Mouse (Mus musculus) gastrocnemius, adult 18-20 months (tissue): ENCODE measurements at regions not wholly inside any gene's neighbourhood (a gene's known extent, or its start where the extent isn't known, plus 50 kb on each side); places are given as distances from the start of the nearest gene placed in this dataset.
A peak's percentile ranks its signal among the peaks of the same experiment; 100 is the strongest.

Experiments used
- DNase-seq: peaks from one replicate; pipeline ENCODE4 v3.0.0; 2021; ENCODE audit warnings: low spot score

- DNase-seq = no peak
Measured at GRCm38 (mm10) chr1:107908236-107909063, 318.6 kb downstream of the Serpinb8 start.

GRCm38 (mm10) chr1:107914671-107915590, 325.1 kb downstream of the Serpinb8 start:
- no peak for DNase-seq

- DNase-seq = peak; percentile 27
Measured at GRCm38 (mm10) chr1:107917037-107917436, 327.2 kb downstream of the Serpinb8 start.

- no peak for DNase-seq
Measured at GRCm38 (mm10) chr1:107941601-107942270, 351.9 kb downstream of the Serpinb8 start.

GRCm38 (mm10) chr1:107946204-107946939, 356.6 kb downstream of the Serpinb8 start:
- no peak for DNase-seq

- DNase-seq = no peak
Measured at GRCm38 (mm10) chr1:107950396-107950795, 360.6 kb downstream of the Serpinb8 start.

GRCm38 (mm10) chr1:107961009-107961408, 371.2 kb downstream of the Serpinb8 start:
- DNase-seq = no peak

- DNase-seq = no peak
Measured at GRCm38 (mm10) chr1:107975626-107976335, 386.0 kb downstream of the Serpinb8 start.

GRCm38 (mm10) chr1:107977686-107978085, 387.9 kb downstream of the Serpinb8 start:
- no peak for DNase-seq

GRCm38 (mm10) chr1:107978411-107978810, 388.6 kb downstream of the Serpinb8 start:
- DNase-seq = no peak

- DNase-seq = no peak
Measured at GRCm38 (mm10) chr1:107985646-107986045, 395.8 kb downstream of the Serpinb8 start.

GRCm38 (mm10) chr1:107988076-107988475, 398.3 kb downstream of the Serpinb8 start:
- no peak for DNase-seq

- no peak for DNase-seq
Measured at GRCm38 (mm10) chr1:107993013-107993412, 403.2 kb downstream of the Serpinb8 start.

- DNase-seq = no peak
Measured at GRCm38 (mm10) chr1:108023721-108024353, 434.0 kb downstream of the Serpinb8 start.

GRCm38 (mm10) chr1:108024705-108025104, 434.9 kb downstream of the Serpinb8 start:
- no peak for DNase-seq

GRCm38 (mm10) chr1:108026461-108026860, 436.7 kb downstream of the Serpinb8 start:
- DNase-seq = no peak

- DNase-seq = no peak
Measured at GRCm38 (mm10) chr1:108046194-108046593, 456.4 kb downstream of the Serpinb8 start.

GRCm38 (mm10) chr1:108046857-108047714, 457.3 kb downstream of the Serpinb8 start:
- no peak for DNase-seq

- no peak for DNase-seq
Measured at GRCm38 (mm10) chr1:108094622-108095021, 504.8 kb downstream of the Serpinb8 start.
